Mouse (Mus musculus) intestine, embryonic 14.5 days (tissue): ENCODE results near the gene Crybb2. TPM values are rescaled to one million over a fixed set of nuclear protein-coding genes. Genes with fewer than 3 reads are reported as not detected.
"Not testable (repeated sequence)": the region's sequence is repeated elsewhere in the genome, so short reads cannot be mapped to it uniquely, and the experiment has no call there.

Source experiments
- ATAC-seq: fragments of 200-750 bp; cut with Nextera tagmentation; replicated peaks from 2 replicates; pipeline ENCODE4 v1.8.0; 2017; ENCODE audit warnings: low read depth, moderate number of reproducible peaks, moderate TSS enrichment, moderate library complexity; ENCODE audit not compliant: low FRiP score, low TSS enrichment
- DNase-seq: peaks from one replicate; pipeline ENCODE4 v3.0.0-alpha.2; 2018; ENCODE audit warnings: low spot score
- H3K27ac ChIP-seq: fragments of 300-500 bp; sonication (generic); 2 replicates; pipeline ENCODE4 v1.5.1; 2014; ENCODE audit warnings: low read depth, mild to moderate bottlenecking, control low read depth
- H3K27me3 ChIP-seq: fragments of 300-500 bp; sonication (generic); replicated peaks from 2 replicates; pipeline ENCODE4 v1.6.1; 2014; ENCODE audit warnings: low read length, control low read depth; ENCODE audit not compliant: control insufficient read depth, insufficient read depth
- H3K36me3 ChIP-seq: fragments of 300-500 bp; sonication (generic); 2 replicates; pipeline ENCODE4 v1.6.1; 2014; ENCODE audit warnings: low read length, control low read depth; ENCODE audit not compliant: control insufficient read depth, insufficient read depth
- H3K4me1 ChIP-seq: fragments of 300-500 bp; sonication (generic); replicated peaks from 2 replicates; pipeline ENCODE4 v1.6.1; 2014; ENCODE audit warnings: low read length, control low read depth, mixed read lengths; ENCODE audit not compliant: control insufficient read depth, insufficient read depth
- H3K4me2 ChIP-seq: fragments of 300-500 bp; sonication (generic); 2 replicates; pipeline ENCODE4 v1.6.1; 2014; ENCODE audit warnings: low read length
- H3K4me3 ChIP-seq: fragments of 300-500 bp; sonication (generic); 2 replicates; pipeline ENCODE4 v1.5.1; 2014; ENCODE audit warnings: low read depth, low read length, control low read depth, mixed read lengths
- H3K9ac ChIP-seq: fragments of 300-500 bp; sonication (generic); 2 replicates; pipeline ENCODE4 v1.6.1; 2014; ENCODE audit warnings: mild to moderate bottlenecking, low read length
- H3K9me3 ChIP-seq: fragments of 300-500 bp; sonication (generic); 2 replicates; pipeline ENCODE4 v1.6.1; 2016; ENCODE audit warnings: low read length, control low read depth; ENCODE audit not compliant: control insufficient read depth
- WGBS: fragments of 180-500 bp; shearing (Covaris S2); extraction: QIAGEN DNeasy Blood & Tissue Kit; methylation state at CpG from one replicate; pipeline ENCODE4 v1.1.7; 2014; 5-methylcytosine and 5-hydroxymethylcytosine counted together
- polyA plus RNA-seq: library from polyadenylated mRNA; unstranded; fragments of >200 nt; fragmentation: Nextera tagmentation; extraction: Ambion mirVana; gene quantifications from 2 replicates; pipeline ENCODE4 v1.2.1, GENCODE M21; 2014

Crybb2 gene
- polyA plus RNA-seq, 1 experiment from 2014 or later, result not detected

GRCm38 (mm10) chr5:113110929-113111328 is 41.0 kb upstream of the Crybb2 start:
- Histone ChIP-seq H3K4me1 (peaks cover 15% of the 10 kb centered on the region), H3K27ac (peak overlapping the region; percentile 33; the same call in 1 of the 2 replicates), H3K4me3 (no peak overlapping the region), H3K9me3 (no peaks in the 10 kb centered on the region), H3K9ac (no peak overlapping the region), H3K4me2 (no peak overlapping the region), H3K36me3 (no peaks in the 10 kb centered on the region), H3K27me3 (no peaks in the 10 kb centered on the region)
- no peak for ATAC-seq
- DNase-seq, result no peak
- WGBS, result 21% methylated on average over 1 of the region's 1 CpGs

GRCm38 (mm10) chr5:113109651-113110050 is 39.7 kb upstream of the Crybb2 start:
- H3K9me3 ChIP-seq, H3K36me3 ChIP-seq, H3K27me3 ChIP-seq, DNase-seq, H3K9ac ChIP-seq, ATAC-seq, H3K4me3 ChIP-seq, H3K4me2 ChIP-seq, H3K27ac ChIP-seq: not testable (repeated sequence)
- WGBS, result 84% methylated on average over 2 of the region's 2 CpGs
- H3K4me1 ChIP-seq, result peaks cover 15% of the 10 kb centered on the region

GRCm38 (mm10) chr5:113108165-113108764 is 38.3 kb upstream of the Crybb2 start:
- H3K27ac ChIP-seq, result no peak overlapping the region
- no peaks in the 10 kb centered on the region for H3K36me3 ChIP-seq
- no peak overlapping the region for H3K4me3 ChIP-seq
- WGBS, result 78% methylated on average over 11 of the region's 11 CpGs
- no peak for DNase-seq
- no peak for ATAC-seq
- H3K4me1 ChIP-seq, result peaks cover 15% of the 10 kb centered on the region
- H3K9me3 ChIP-seq, result no peaks in the 10 kb centered on the region
- no peak overlapping the region for H3K9ac ChIP-seq
- no peaks in the 10 kb centered on the region for H3K27me3 ChIP-seq
- no peak overlapping the region for H3K4me2 ChIP-seq

DNA sequence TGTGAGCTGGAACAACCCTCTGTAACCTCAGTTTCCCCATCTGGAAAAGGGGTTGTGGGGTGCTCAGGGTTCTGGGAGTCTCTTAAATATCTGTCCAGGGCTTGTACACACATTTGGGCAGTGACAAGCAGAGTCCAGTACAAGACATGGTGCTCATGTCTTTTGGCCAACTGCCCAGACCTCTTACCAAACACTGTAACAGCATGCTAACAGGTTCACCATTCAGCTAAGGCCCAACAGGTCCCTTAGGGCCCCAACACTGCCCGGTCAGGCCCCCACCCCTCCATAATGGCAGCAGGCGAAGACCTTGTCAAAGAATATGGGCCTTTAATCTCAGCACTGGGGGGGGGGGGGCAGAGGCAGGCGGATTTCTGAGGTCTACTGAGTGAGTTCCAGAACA is 37.8 kb upstream of the Crybb2 start:
- no peak overlapping the region for H3K4me2 ChIP-seq
- 77% methylated on average over 3 of the region's 3 CpGs for WGBS
- DNase-seq, result no peak

GRCm38 (mm10) chr5:113106594-113106993 is 36.7 kb upstream of the Crybb2 start:
- 62% methylated on average over 7 of the region's 7 CpGs for WGBS
- no peak overlapping the region for H3K4me2 ChIP-seq
- no peak for DNase-seq

More for the DNA sequence above, 37.8 kb upstream of the Crybb2 start:
- Histone ChIP-seq H3K4me1 (peaks cover 13% of the 10 kb centered on the region), H3K4me3 (no peak overlapping the region), H3K27ac (no peak overlapping the region), H3K9ac (no peak overlapping the region), H3K9me3 (no peaks in the 10 kb centered on the region), H3K36me3 (no peaks in the 10 kb centered on the region), H3K27me3 (no peaks in the 10 kb centered on the region)
- no peak for ATAC-seq

GRCm38 (mm10) chr5:113105481-113105880 is 35.6 kb upstream of the Crybb2 start:
- Histone ChIP-seq H3K4me2 (no peak overlapping the region), H3K4me1 (no peaks in the 10 kb centered on the region)

More at GRCm38 (mm10) chr5:113106594-113106993, 36.7 kb upstream of the Crybb2 start:
- Histone ChIP-seq H3K4me1 (peaks cover 9% of the 10 kb centered on the region), H3K9ac (no peak overlapping the region), H3K27ac (no peak overlapping the region), H3K9me3 (no peaks in the 10 kb centered on the region), H3K27me3 (no peaks in the 10 kb centered on the region), H3K36me3 (no peaks in the 10 kb centered on the region), H3K4me3 (no peak overlapping the region)
- no peak for ATAC-seq

DNA sequence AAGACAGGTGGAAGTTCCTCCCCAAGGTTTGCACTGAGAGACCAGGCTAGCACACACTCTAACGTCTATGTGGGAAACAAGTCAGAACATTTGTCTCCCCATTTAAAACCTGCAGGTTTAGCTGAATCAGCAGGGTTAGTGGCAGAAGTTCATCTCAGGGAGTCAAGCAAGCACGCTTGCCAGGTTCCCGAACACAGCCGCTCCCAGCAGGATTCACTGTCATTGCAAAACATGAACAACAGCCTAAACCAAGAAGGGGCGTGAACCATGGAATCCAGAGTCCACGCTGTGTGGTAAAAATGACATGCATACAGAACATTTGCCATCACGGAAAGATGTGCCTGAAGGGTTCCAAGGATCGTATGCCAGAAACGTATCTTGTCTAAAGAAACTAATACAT is 35.1 kb upstream of the Crybb2 start:
- Histone ChIP-seq H3K9ac (no peak overlapping the region), H3K4me2 (no peak overlapping the region), H3K27me3 (no peaks in the 10 kb centered on the region), H3K9me3 (no peaks in the 10 kb centered on the region), H3K4me3 (no peak overlapping the region), H3K4me1 (no peaks in the 10 kb centered on the region), H3K27ac (no peak overlapping the region), H3K36me3 (no peaks in the 10 kb centered on the region)
- DNase-seq, result no peak
- WGBS, result 80% methylated on average over 9 of the region's 9 CpGs
- ATAC-seq, result no peak

More at GRCm38 (mm10) chr5:113105481-113105880, 35.6 kb upstream of the Crybb2 start:
- no peaks in the 10 kb centered on the region for H3K27me3 ChIP-seq
- no peaks in the 10 kb centered on the region for H3K9me3 ChIP-seq
- WGBS, result 88% methylated on average over 4 of the region's 4 CpGs
- no peak overlapping the region for H3K9ac ChIP-seq
- no peaks in the 10 kb centered on the region for H3K36me3 ChIP-seq
- DNase-seq (no peak), ATAC-seq (no peak)
- no peak overlapping the region for H3K4me3 ChIP-seq
- no peak overlapping the region for H3K27ac ChIP-seq

DNA sequence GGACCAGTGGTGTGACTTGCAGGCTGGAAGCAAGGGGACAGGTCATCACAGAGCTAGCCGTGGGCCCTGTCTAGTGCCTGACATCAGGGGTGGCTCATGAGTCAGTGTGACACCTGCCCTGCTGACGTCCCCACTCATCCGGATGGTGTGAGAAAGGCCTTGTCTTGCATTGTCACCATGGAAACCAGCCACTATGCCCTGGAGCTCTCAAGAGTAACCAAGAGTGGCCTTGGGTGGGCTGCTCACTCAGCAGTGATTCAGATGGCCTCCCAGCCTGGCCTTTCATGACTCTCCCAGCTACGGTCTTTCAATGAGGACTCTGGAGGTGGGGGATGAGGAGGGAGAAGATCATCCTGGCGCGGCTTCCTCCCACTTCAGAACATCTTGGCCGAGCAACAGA is 32.5 kb upstream of the Crybb2 start:
- 71% methylated on average over 7 of the region's 7 CpGs for WGBS
- DNase-seq, result no peak
- Histone ChIP-seq H3K36me3 (no peaks in the 10 kb centered on the region), H3K9ac (no peak overlapping the region), H3K9me3 (no peaks in the 10 kb centered on the region), H3K4me2 (no peak overlapping the region), H3K27me3 (no peaks in the 10 kb centered on the region), H3K4me3 (no peak overlapping the region), H3K4me1 (no peaks in the 10 kb centered on the region), H3K27ac (no peak overlapping the region)
- ATAC-seq, result no peak

DNA sequence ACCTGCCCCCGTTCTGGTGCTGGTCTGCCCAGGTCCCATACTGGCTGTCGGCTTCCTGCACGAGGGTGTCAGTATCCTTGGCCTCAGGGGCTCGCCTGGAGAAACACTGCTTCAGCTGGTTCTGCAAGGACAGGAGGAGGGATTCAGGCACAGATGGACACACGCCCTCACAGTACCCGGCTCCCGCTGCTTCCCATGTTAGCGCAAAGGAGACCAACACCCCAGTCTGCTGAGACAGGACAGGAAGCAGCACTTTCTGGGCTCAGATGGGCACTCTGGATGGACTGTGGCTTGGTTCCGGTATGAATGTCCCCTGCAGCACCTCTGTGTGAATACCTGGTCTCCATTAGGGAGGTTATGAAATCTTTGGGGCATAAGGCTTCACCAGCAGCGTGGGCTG is 31.5 kb upstream of the Crybb2 start:
- Histone ChIP-seq H3K4me1 (no peaks in the 10 kb centered on the region), H3K27me3 (no peaks in the 10 kb centered on the region), H3K9me3 (no peaks in the 10 kb centered on the region), H3K27ac (no peak overlapping the region), H3K9ac (no peak overlapping the region), H3K4me3 (no peak overlapping the region), H3K4me2 (no peak overlapping the region), H3K36me3 (no peaks in the 10 kb centered on the region)
- ATAC-seq (no peak), DNase-seq (no peak)
- WGBS, result 82% methylated on average over 10 of the region's 10 CpGs
